Mouse (Mus musculus) brain, embryonic 18.5 days (tissue): ENCODE results near the gene Cfap43.
A peak's percentile ranks its signal among the peaks of the same experiment; 100 is the strongest.

Source experiments
- DNase-seq: peaks from one replicate; pipeline ENCODE4 v3.0.0-alpha.2; 2012; ENCODE audit warnings: low read depth, low spot score

Cfap43 gene

GRCm38 (mm10) chr19:47885886-47886285 is 33.2 kb downstream of the Cfap43 start:
- no peak for DNase-seq

GRCm38 (mm10) chr19:47885191-47885743 is 33.8 kb downstream of the Cfap43 start:
- DNase-seq, result no peak

- DNase-seq, result no peak
These were observed 34.6 kb downstream of the Cfap43 start for GRCm38 (mm10) chr19:47884296-47885085.

DNA sequence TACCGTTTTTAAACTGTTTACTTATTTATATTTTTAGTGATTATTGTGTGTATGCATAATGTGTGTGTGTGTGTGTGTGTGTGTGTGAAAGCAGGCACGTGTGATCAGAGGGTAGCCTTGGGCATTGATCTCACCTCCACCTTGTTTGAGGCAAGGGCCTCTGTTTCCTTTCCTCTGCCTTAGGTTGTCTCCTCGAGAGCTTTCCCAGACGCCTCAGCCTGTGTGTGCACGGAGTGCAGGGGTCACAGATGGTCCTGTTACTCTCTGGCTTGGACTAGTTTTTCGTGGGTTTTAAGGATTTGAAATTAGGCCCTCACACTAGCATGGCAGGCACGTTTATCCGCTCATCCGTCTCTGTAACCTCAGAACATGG is 36.2 kb downstream of the Cfap43 start:
- no peak for DNase-seq

DNA sequence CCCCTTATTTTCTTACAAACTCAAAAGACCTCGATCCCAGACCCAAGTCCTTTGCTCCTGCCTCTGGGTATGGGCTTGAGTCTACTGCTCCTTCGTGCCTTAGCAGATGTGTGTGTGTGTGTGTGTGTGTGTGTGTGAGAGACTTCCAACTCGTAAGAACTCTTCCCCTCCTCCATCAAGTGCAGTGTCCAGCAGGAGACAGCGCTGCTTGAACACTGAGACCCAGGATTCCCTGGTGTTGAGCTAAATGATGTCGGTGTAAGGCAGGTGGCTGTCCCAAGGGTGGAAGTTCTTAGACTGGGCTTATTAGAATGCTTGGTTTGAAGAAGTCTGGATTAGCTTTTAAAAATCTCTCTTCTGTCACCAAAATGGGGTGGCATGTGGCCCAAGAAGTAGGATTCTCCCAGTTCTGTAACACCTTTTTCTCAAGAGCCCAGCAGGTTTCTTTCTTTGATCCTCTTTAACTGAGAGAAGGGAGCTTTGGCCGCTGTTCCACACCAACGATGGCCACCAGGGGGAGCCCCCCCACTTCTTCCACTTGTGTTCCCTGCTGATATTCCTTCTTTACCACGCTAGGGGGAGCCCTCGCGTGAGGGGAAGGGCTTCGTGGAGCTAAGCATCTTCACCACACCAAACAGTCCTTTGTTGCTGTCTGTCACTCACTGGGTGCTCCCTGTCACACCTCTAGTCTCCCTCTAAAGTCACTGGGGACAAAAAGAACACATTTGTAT is 36.8 kb downstream of the Cfap43 start:
- peak; percentile 49 for DNase-seq

DNA sequence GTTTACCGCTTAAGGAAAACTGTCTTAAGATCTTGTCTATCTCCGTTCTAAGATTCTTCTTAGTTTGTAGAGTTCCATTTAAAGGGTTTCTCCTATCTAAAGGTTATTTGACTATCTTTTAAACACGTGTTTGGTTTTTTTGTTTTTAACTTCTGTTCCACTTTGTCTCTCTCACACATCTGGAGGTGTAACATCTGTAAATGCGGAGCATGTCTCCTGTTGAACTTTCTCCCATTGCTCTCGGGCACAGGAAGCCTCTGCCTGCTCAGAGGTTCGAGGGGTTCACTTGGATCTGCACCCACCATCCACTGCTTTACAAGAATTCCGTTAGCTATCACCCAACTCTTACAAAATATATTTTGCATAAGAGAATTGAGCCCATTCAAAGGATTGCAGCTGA is 37.5 kb downstream of the Cfap43 start:
- DNase-seq, result no peak

DNA sequence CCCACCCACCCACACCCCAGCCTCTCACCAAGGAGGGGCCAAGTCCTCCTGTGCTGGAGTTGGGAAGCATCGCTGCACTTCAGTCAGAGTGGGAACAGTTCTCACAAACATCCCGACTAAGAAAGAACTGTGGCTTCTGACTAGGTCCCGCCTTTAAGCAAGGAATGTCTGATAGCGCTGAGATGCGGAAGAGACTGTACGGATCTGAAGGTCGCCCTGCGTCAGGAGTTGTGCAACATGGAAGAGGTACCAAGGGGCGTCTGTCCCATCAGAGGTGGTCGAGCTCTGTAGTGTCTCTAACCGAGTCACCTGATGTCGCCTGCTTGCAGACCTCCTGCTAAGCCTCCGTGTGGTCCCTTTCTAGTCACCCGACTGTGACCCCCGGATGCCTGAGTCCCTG is 42.8 kb downstream of the Cfap43 start:
- no peak for DNase-seq

DNA sequence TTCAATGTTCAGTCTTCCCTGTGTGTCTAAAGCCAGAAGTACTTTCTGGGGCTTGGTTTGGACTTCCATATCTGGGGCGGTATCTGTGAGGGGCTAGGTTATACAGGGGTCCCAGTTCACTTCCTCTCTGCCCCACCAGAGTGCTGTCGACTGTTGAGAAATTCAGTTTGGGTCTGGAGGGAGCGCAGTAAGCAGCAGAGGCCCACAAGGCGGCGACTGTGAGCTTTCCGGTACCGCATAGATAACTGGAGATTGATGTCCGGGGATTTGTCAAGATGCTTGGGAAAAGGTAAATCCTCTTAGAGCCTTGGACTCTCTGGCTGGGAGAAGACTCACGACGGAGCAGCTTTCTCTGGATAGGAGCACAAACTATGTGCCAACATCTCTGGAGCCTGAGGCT is 47.6 kb downstream of the Cfap43 start:
- no peak for DNase-seq

- DNase-seq, result no peak
These were observed 48.9 kb downstream of the Cfap43 start for GRCm38 (mm10) chr19:47870102-47870666.

DNA sequence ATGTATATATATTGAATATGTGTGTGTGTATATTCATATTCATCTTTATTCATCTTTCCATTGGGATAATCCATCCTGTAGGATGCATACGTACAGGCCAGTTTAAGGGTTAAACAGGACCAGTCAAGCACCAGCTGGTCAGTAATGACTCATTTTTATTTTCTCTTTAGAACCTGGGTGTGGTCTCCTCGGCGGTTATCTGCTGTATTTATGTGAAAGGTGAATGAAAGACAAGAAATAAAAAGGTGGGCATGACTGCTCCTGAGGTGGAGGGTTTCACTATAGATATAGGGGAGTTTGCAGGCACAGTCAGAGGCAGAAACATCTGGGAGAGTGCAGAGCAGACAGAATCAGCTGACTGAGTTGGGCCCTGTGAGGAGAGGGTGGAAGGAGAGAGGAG is 49.6 kb downstream of the Cfap43 start:
- DNase-seq, result no peak

- DNase-seq, result no peak
These were observed 50.1 kb downstream of the Cfap43 start for GRCm38 (mm10) chr19:47868951-47869350.

DNA sequence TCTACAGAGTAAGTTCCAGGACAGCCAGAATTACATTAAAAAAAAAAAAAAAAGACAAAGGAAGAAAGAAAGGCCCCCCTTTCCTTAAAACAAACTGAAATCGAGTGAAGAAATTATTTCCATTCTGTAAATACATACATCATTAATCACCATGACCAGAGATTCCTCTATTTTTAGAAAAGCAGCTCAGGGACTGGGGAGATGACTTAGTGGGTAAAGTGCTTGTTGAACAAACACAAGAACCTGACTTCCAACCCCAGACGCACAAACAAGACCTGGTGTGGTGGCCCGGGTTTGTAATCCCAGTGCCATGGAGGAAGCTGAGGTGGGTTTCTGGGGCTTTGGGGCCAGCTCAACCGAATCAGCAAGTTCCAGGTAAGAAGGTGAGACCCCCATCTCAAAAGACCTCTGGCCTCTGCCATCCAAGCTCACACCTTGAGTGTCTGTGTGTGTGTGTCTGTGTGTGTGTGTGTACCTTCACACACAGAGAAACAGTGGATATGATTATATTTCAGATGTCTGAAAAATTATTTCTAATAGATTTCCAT is 51.4 kb downstream of the Cfap43 start:
- DNase-seq, result no peak

GRCm38 (mm10) chr19:47865353-47865947 is 53.6 kb downstream of the Cfap43 start, which contains the start of gene Gsto2:
Gsto2 (plus strand) TSS chr19:47865534.
- DNase-seq, result peak; percentile 93

- DNase-seq, result no peak
These were observed 54.4 kb downstream of the Cfap43 start for GRCm38 (mm10) chr19:47864721-47865120.

GRCm38 (mm10) chr19:47864051-47864450 is 55.0 kb downstream of the Cfap43 start:
- DNase-seq, result no peak

DNA sequence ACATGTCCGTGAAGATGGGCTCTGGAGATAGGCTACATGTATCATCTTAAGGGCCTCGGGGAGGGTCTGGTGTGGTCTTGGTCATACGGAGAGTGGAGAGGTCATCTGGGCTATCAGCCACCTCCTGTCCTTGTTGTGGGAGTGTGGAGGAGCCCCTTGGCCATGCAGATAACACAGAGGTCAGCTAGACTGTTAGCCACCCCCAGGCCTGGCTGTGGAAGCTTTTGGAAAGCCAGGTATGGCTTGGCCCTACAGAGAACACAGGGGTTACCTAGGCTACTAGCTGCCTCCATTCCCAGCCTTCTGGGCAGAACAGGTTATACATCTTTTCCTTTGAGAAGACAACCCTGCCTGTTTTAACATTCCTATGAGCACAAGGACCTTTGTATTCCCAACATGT is 56.5 kb downstream of the Cfap43 start:
- no peak for DNase-seq

DNA sequence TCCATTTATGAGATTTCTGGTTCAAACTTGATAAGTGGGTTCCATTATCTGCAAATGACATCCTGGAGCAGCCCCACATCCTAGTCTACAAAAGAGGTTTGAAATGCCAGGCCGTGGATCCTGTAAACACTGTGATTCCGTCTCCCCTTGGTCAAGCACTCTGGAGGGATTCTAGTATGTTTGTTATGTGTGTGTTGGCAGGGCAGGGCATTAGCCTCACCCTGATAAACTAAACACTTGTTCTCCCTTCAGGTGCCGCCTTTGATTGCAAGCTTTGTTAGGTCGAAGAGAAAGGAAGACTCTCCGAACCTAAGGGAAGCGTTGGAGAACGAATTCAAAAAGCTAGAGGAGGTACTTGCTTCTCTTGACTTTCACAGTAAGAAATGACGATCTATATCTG is 59.9 kb downstream of the Cfap43 start:
- DNase-seq, result no peak

DNA sequence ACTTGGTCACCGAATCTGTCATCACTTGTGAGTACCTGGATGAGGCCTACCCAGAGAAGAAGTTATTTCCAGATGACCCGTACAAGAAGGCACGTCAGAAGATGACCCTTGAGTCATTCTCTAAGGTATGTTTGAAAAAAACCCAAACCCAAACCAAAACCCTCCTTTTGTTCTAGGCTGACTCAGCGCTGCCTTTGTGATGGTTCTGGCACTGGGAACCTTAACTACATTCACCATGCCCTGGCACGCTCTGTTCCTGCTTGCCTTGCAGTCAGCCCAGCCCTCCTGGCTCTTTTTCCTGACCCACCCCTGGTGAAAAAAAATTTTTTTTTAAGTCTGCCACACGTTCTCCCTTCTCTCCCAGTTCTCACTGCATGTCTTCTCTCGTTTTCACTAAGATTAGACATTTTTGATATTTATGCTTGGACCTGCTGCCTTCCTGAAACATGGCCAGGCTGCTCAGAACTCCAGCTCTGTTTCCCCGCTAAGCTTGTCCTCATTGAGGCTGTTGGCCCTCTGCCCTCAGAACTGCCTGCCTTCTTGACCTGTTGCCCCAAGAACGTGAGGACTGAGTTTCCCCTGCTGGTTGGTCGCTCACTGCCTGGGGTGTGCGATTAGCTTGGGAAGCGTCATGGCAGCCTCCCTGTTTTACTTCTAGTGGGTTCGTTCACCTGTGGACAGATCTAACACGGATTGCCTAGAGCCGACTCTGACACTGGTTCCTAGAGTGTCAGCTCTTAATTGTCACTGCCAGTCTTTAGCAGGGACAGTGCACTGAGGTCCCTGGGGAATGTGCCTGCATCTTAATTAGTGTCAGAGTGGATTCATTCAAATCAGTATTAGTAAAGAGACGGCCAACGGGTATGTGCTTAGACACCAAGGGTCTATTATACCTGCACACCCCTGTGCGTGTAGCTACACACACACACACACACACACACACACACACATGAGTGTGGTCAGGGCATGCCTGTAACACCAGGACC is 60.8 kb downstream of the Cfap43 start:
- no peak for DNase-seq

DNA sequence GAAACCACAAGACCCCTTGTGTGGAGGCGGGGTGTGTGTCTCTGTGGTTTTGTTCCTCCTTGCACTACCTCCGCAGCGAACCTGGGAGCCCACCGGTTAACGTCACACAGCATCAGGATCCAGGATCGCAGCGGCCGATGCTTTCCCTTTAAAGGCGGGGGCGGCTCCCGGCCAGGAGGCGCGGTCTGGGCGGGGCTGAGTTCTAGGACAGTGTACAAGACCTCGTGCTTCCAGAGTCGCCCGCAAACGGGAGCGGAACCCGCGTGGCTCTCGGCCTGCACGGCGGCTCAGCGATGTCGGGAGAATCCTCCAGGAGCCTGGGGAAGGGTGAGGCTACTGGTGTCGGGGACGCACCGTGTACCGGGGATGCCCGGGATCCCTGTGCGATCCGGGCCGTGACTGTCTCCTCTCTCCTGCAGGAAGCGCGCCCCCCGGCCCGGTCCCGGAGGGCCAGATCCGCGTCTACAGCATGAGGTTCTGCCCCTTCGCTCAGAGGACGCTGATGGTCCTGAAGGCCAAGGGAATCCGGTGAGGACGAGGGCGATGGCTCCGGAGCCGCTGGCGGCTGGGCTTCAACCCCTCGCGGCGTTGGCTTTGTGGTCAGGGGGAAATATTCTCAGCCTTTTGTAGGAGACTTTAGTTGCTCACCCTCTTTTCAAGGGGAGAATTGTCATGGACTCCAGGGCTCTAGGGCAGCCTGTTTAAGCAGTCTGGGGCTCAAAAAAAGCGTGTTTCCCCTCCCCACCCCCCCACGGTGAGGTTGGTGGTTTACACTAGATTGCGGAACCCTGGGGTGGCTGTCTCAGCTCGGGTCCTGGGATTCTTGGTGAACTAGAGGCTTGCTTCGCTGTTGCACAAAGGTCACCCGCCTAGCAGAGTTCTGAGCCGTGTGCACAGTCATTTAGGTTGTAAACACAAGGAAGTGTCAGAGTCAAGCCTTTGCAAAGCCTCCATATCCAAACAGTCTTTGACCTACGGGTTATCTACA is 64.0 kb downstream of the Cfap43 start, which contains the start of gene Gsto1:
Gene Gsto1 (plus strand): TSS at position 175 of the 988 bp plus-strand sequence.
- no peak for DNase-seq
